Mouse (Mus musculus): Measurements from ENCODE around the gene Ifi211. TPM values are rescaled to one million over a fixed set of nuclear protein-coding genes. Genes with fewer than 3 reads are reported as not detected.
"Not testable (repeated sequence)": the region's sequence is repeated elsewhere in the genome, so short reads cannot be mapped to it uniquely, and the experiment has no call there.

Ifi211 gene
- polyA plus RNA-seq, 1 experiment from 2014 or later, result 3.7 TPM

DNA sequence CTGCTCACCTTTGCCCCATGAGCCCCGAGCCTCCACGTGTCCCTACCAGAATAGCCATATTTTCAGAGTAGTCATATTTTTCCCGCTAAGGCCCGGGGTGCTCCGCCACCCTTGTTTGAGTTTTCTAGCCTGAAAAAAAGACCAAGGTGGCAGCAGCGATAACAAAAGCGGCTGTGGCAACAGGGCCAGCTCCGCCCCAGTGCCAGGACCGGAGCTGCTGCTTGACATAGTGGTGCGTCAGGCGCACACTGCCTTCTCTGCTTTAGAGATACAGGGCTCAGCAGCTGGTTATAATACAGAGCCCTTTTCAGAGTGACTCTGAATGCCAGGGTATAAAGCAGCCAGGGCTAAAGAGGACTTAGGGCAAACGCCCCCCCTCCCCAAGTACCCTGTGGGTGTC lies 46.3 kb downstream of the Ifi211 start:
- H3K4me2 ChIP-seq (ENCODE audit: low read depth, low read length), result no peak overlapping the region
- ATAC-seq, result peak; percentile 77
- no peaks in the 10 kb centered on the region for H3K36me3 ChIP-seq (replicated peaks; ENCODE audit: insufficient read depth, low read length)
- no peak for TF ChIP-seq EP300 (IDR thresholded peaks at IDR 0.05; ENCODE audit: low read depth)
- TF ChIP-seq CTCF (IDR thresholded peaks at IDR 0.05; ENCODE audit: low read depth), result no peak
- no peaks in the 10 kb centered on the region for H3K27me3 ChIP-seq (ENCODE audit: insufficient read depth, low read length)
- no peak overlapping the region for H3K4me3 ChIP-seq (ENCODE audit: low read depth, low read length)
- DNase-seq, result no peak
- H3K9me3 ChIP-seq (ENCODE audit: low read length), result no peaks in the 10 kb centered on the region
- H3K4me1 ChIP-seq (ENCODE audit: insufficient read depth), result no peaks in the 10 kb centered on the region
- WGBS (ENCODE audit: insufficient replicate concordance), result 77% methylated on average over 12 of the region's 12 CpGs
- H3K9ac ChIP-seq (replicated peaks), result no peak overlapping the region
- H3K27ac ChIP-seq (ENCODE audit: low read depth), result no peak overlapping the region

DNA sequence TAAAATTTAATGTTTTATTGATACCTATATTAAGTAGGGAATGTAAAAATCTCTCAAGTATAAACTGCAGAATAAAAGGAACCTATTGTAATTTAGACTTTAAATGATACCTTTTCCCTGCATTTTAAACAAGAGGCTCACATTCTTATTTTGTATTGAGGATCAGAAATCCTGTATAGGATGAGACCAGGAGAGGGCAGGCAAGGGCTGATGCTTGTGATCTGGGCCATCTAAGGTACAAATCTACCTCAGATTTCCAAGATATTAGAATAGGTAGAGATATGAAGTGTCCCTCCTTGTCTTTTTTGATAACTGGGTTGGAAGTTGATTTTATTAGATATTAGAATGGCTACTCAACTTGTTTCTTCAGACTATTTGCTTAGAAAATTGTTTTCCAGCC lies 59.1 kb downstream of the Ifi211 start:
- H3K9ac ChIP-seq (replicated peaks); H3K9me3 ChIP-seq (ENCODE audit: low read length); H3K36me3 ChIP-seq (replicated peaks; ENCODE audit: insufficient read depth, low read length); H3K27me3 ChIP-seq (ENCODE audit: insufficient read depth, low read length); ATAC-seq; H3K4me3 ChIP-seq (ENCODE audit: low read depth, low read length); H3K27ac ChIP-seq (ENCODE audit: low read depth); H3K4me2 ChIP-seq (ENCODE audit: low read depth, low read length); DNase-seq; H3K4me1 ChIP-seq (ENCODE audit: insufficient read depth): not testable (repeated sequence)
- TF ChIP-seq CTCF (IDR thresholded peaks at IDR 0.05; ENCODE audit: low read depth), result peak; percentile 30

DNA sequence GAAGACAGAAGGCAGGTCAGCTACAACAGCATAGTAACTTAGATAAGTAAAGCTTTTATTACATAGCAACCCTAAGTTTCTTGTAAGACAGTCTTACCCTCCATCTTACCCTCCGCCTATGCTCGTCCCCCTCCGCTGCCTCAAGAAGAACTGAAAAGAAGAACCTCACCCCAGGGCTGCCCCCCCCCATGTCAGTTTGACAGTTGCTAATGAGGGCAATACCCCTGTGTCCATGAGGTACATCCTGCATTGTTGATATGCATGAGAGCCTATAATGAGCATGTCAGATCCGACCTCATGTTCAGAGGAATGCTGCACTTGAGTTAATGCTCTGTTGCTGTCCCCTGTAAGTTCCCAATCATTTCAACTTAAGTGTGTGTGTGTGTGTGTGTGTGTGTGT lies 60.0 kb downstream of the Ifi211 start:
- not testable (repeated sequence) for ATAC-seq; H3K9ac ChIP-seq (replicated peaks); DNase-seq; H3K27me3 ChIP-seq (ENCODE audit: insufficient read depth, low read length); H3K4me3 ChIP-seq (ENCODE audit: low read depth, low read length); H3K4me2 ChIP-seq (ENCODE audit: low read depth, low read length); H3K27ac ChIP-seq (ENCODE audit: low read depth); H3K4me1 ChIP-seq (ENCODE audit: insufficient read depth); H3K36me3 ChIP-seq (replicated peaks; ENCODE audit: insufficient read depth, low read length); H3K9me3 ChIP-seq (ENCODE audit: low read length)
- WGBS (ENCODE audit: insufficient replicate concordance), result 58% methylated on average over 4 of the region's 4 CpGs

Other genes with a start within 250 kb of the Ifi211 start
- gene Ifi208, start 239.4 kb downstream of the Ifi211 start, polyA plus RNA-seq (2015; fragmentation: Nextera tagmentation; extraction: Ambion mirVana), result 0.05 TPM in 1 of 2 replicates, not detected in the other
- 2.5 TPM in 2 replicates for gene Ifi207, start 171.3 kb downstream of the Ifi211 start, polyA plus RNA-seq (2015; fragmentation: Nextera tagmentation; extraction: Ambion mirVana)
- 9.2 and 10.1 TPM in 2 replicates for gene Ifi204, start 146.1 kb downstream of the Ifi211 start, polyA plus RNA-seq (2015; fragmentation: Nextera tagmentation; extraction: Ambion mirVana)
- gene Mndal, start 29.4 kb upstream of the Ifi211 start, polyA plus RNA-seq (2015; fragmentation: Nextera tagmentation; extraction: Ambion mirVana), result 11.6 and 13.2 TPM in 2 replicates
- 6.6 and 8.4 TPM in 2 replicates for gene Ifi203, start 29.6 kb upstream of the Ifi211 start, polyA plus RNA-seq (2015; fragmentation: Nextera tagmentation; extraction: Ambion mirVana)
- gene Ifi202b, start 69.7 kb upstream of the Ifi211 start, polyA plus RNA-seq (2015; fragmentation: Nextera tagmentation; extraction: Ambion mirVana), result not detected in 2 replicates
- gene Ifi205, start 118.8 kb upstream of the Ifi211 start, polyA plus RNA-seq (2015; fragmentation: Nextera tagmentation; extraction: Ambion mirVana), result 2.0 and 2.5 TPM in 2 replicates
- 0.08 and 0.11 TPM in 2 replicates for gene Olfr433, start 127.7 kb upstream of the Ifi211 start, polyA plus RNA-seq (2015; fragmentation: Nextera tagmentation; extraction: Ambion mirVana)
- gene Olfr432, start 136.2 kb upstream of the Ifi211 start, polyA plus RNA-seq (2015; fragmentation: Nextera tagmentation; extraction: Ambion mirVana), result not detected in 2 replicates
- gene Olfr430, start 153.6 kb upstream of the Ifi211 start, polyA plus RNA-seq (2015; fragmentation: Nextera tagmentation; extraction: Ambion mirVana), result not detected in 2 replicates
- gene Olfr429, start 171.3 kb upstream of the Ifi211 start, polyA plus RNA-seq (2015; fragmentation: Nextera tagmentation; extraction: Ambion mirVana), result not detected in 2 replicates
- gene Olfr427, start 183.8 kb upstream of the Ifi211 start, polyA plus RNA-seq (2015; fragmentation: Nextera tagmentation; extraction: Ambion mirVana), result not detected in 2 replicates
- gene Olfr231, start 208.1 kb upstream of the Ifi211 start, polyA plus RNA-seq (2015; fragmentation: Nextera tagmentation; extraction: Ambion mirVana), result not detected in 2 replicates
- not detected in 2 replicates for gene Olfr424, start 218.5 kb upstream of the Ifi211 start, polyA plus RNA-seq (2015; fragmentation: Nextera tagmentation; extraction: Ambion mirVana)
- gene Olfr420, start 242.6 kb upstream of the Ifi211 start, polyA plus RNA-seq (2015; fragmentation: Nextera tagmentation; extraction: Ambion mirVana), result 0.13 and 0.40 TPM in 2 replicates